Mouse (Mus musculus): Measurements from ENCODE around the gene B4galnt2. TPM values are rescaled to one million over a fixed set of nuclear protein-coding genes. Genes with fewer than 3 reads are reported as not detected.

B4galnt2 gene
- polyA plus RNA-seq, 1 experiment: 0.14 TPM

GRCm38 (mm10) chr11:95844935-95845334, 69.8 kb downstream of the B4galnt2 start:
- Histone ChIP-seq H3K36me3 (ENCODE audit: control insufficient read depth, insufficient read depth) (no peaks in the 10 kb centered on the region), H3K27me3 (ENCODE audit: control insufficient read depth, insufficient read depth, insufficient read length) (no peaks in the 10 kb centered on the region), H3K79me2 (ENCODE audit: control insufficient read depth, insufficient read depth) (no peaks in the 10 kb centered on the region), H3K4me3 (no peak overlapping the region), H3K4me2 (ENCODE audit: low read depth) (no peak overlapping the region), H3ac (ENCODE audit: control insufficient read depth, insufficient read length) (no peak overlapping the region)
- TF ChIP-seq USF1 (IDR thresholded peaks at IDR 0.05; ENCODE audit: low read depth): no peak
- no peak for TF ChIP-seq MAX (IDR thresholded peaks at IDR 0.05; ENCODE audit: low read depth)
- no peak for TF ChIP-seq REST (IDR thresholded peaks at IDR 0.05; ENCODE audit: insufficient read depth, insufficient read length)
- no peak for TF ChIP-seq CEBPB (IDR thresholded peaks at IDR 0.05; ENCODE audit: insufficient read depth, poor library complexity, severe bottlenecking)
- TF ChIP-seq TCF3 (IDR thresholded peaks at IDR 0.05; ENCODE audit: insufficient read length, low read depth): no peak
- TF ChIP-seq E2F4 (IDR thresholded peaks at IDR 0.05; ENCODE audit: insufficient read depth): no peak

GRCm38 (mm10) chr11:95843421-95843950, 71.2 kb downstream of the B4galnt2 start:
- H3K27me3 ChIP-seq (ENCODE audit: control insufficient read depth, insufficient read depth, insufficient read length): no peaks in the 10 kb centered on the region
- no peaks in the 10 kb centered on the region for H3K79me2 ChIP-seq (ENCODE audit: control insufficient read depth, insufficient read depth)
- no peak overlapping the region for H3K4me2 ChIP-seq (ENCODE audit: low read depth)
- H3K4me3 ChIP-seq: no peak overlapping the region
- TF ChIP-seq MYOD1 (IDR thresholded peaks at IDR 0.05; ENCODE audit: control insufficient read depth in 1 of 3, insufficient read length in 2 of 3, low read depth in 2 of 3) (no peak), POLR2A (IDR thresholded peaks at IDR 0.05; ENCODE audit: insufficient read length, low read depth) (no peak), TCF3 (IDR thresholded peaks at IDR 0.05; ENCODE audit: insufficient read length, low read depth) (no peak), POLR2AphosphoS2 (IDR thresholded peaks at IDR 0.05; ENCODE audit: insufficient read length, low read depth) (no peak), E2F4 (IDR thresholded peaks at IDR 0.05; ENCODE audit: insufficient read depth) (no peak), SRF (IDR thresholded peaks at IDR 0.05; ENCODE audit: control insufficient read depth, insufficient read length, low read depth) (no peak), MAX (IDR thresholded peaks at IDR 0.05; ENCODE audit: low read depth) (no peak), REST (IDR thresholded peaks at IDR 0.05; ENCODE audit: insufficient read depth, insufficient read length) (no peak), USF1 (IDR thresholded peaks at IDR 0.05; ENCODE audit: low read depth) (no peak), TCF12 (IDR thresholded peaks at IDR 0.05; ENCODE audit: insufficient read depth, poor library complexity, severe bottlenecking) (no peak), MYOG (IDR thresholded peaks at IDR 0.05; ENCODE audit: control insufficient read depth in 1 of 3, insufficient read depth in 1 of 3, insufficient read length in 2 of 3, low read depth in 2 of 3) (no peak), CEBPB (IDR thresholded peaks at IDR 0.05; ENCODE audit: insufficient read depth, poor library complexity, severe bottlenecking) (no peak)
- H3K36me3 ChIP-seq (ENCODE audit: control insufficient read depth, insufficient read depth): no peaks in the 10 kb centered on the region
- H3ac ChIP-seq (ENCODE audit: control insufficient read depth, insufficient read length): no peak overlapping the region

- Histone ChIP-seq H3K4me2 (ENCODE audit: low read depth) (no peak overlapping the region), H3K27me3 (ENCODE audit: control insufficient read depth, insufficient read depth, insufficient read length) (no peaks in the 10 kb centered on the region), H3ac (ENCODE audit: control insufficient read depth, insufficient read length) (no peak overlapping the region), H3K4me3 (no peak overlapping the region), H3K36me3 (ENCODE audit: control insufficient read depth, insufficient read depth) (no peaks in the 10 kb centered on the region), H3K79me2 (ENCODE audit: control insufficient read depth, insufficient read depth) (no peaks in the 10 kb centered on the region)
- no peak for TF ChIP-seq MAX (IDR thresholded peaks at IDR 0.05; ENCODE audit: low read depth)
- TF ChIP-seq MYOG (IDR thresholded peaks at IDR 0.05; ENCODE audit: control insufficient read depth in 1 of 3, insufficient read depth in 1 of 3, insufficient read length in 2 of 3, low read depth in 2 of 3): no peak
- no peak for TF ChIP-seq POLR2AphosphoS2 (IDR thresholded peaks at IDR 0.05; ENCODE audit: insufficient read length, low read depth)
Observed at GRCm38 (mm10) chr11:95842953-95843352, 71.7 kb downstream of the B4galnt2 start.

GRCm38 (mm10) chr11:95842074-95842681, 72.5 kb downstream of the B4galnt2 start, which contains the start of gene Abi3:
TSS of gene Abi3 (minus strand) at chr11:95842476.
- Histone ChIP-seq H3K4me2 (ENCODE audit: low read depth) (peak within 1 kb of the TSS; percentile 18), H3K79me2 (ENCODE audit: control insufficient read depth, insufficient read depth) (no peaks in the 10 kb centered on the region), H3K4me3 (no peak within 1 kb of the TSS), H3K36me3 (ENCODE audit: control insufficient read depth, insufficient read depth) (no peaks in the 10 kb centered on the region), H3K27me3 (ENCODE audit: control insufficient read depth, insufficient read depth, insufficient read length) (no peaks in the 10 kb centered on the region), H3ac (ENCODE audit: control insufficient read depth, insufficient read length) (no peak within 1 kb of the TSS)
- TF ChIP-seq POLR2AphosphoS2 (IDR thresholded peaks at IDR 0.05; ENCODE audit: insufficient read length, low read depth) (no peak), MYOD1 (IDR thresholded peaks at IDR 0.05; ENCODE audit: control insufficient read depth in 1 of 3, insufficient read length in 2 of 3, low read depth in 2 of 3) (no peak), MAX (IDR thresholded peaks at IDR 0.05; ENCODE audit: low read depth) (no peak), TCF3 (IDR thresholded peaks at IDR 0.05; ENCODE audit: insufficient read length, low read depth) (no peak), TCF12 (IDR thresholded peaks at IDR 0.05; ENCODE audit: insufficient read depth, poor library complexity, severe bottlenecking) (no peak), E2F4 (IDR thresholded peaks at IDR 0.05; ENCODE audit: insufficient read depth) (no peak), MYOG (IDR thresholded peaks at IDR 0.05; ENCODE audit: control insufficient read depth in 1 of 3, insufficient read depth in 1 of 3, insufficient read length in 2 of 3, low read depth in 2 of 3) (no peak), USF1 (IDR thresholded peaks at IDR 0.05; ENCODE audit: low read depth) (no peak), REST (IDR thresholded peaks at IDR 0.05; ENCODE audit: insufficient read depth, insufficient read length) (no peak), POLR2A (IDR thresholded peaks at IDR 0.05; ENCODE audit: insufficient read length, low read depth) (no peak), CEBPB (IDR thresholded peaks at IDR 0.05; ENCODE audit: insufficient read depth, poor library complexity, severe bottlenecking) (no peak), SRF (IDR thresholded peaks at IDR 0.05; ENCODE audit: control insufficient read depth, insufficient read length, low read depth) (no peak)

GRCm38 (mm10) chr11:95841498-95841830, 73.2 kb downstream of the B4galnt2 start:
- TF ChIP-seq MYOG (IDR thresholded peaks at IDR 0.05; ENCODE audit: control insufficient read depth in 1 of 3, insufficient read depth in 1 of 3, insufficient read length in 2 of 3, low read depth in 2 of 3) (no peak), E2F4 (IDR thresholded peaks at IDR 0.05; ENCODE audit: insufficient read depth) (no peak), USF1 (IDR thresholded peaks at IDR 0.05; ENCODE audit: low read depth) (no peak), REST (IDR thresholded peaks at IDR 0.05; ENCODE audit: insufficient read depth, insufficient read length) (no peak), CEBPB (IDR thresholded peaks at IDR 0.05; ENCODE audit: insufficient read depth, poor library complexity, severe bottlenecking) (no peak), TCF3 (IDR thresholded peaks at IDR 0.05; ENCODE audit: insufficient read length, low read depth) (no peak), SRF (IDR thresholded peaks at IDR 0.05; ENCODE audit: control insufficient read depth, insufficient read length, low read depth) (no peak)
- Histone ChIP-seq H3K79me2 (ENCODE audit: control insufficient read depth, insufficient read depth) (no peaks in the 10 kb centered on the region), H3K4me3 (no peak overlapping the region), H3K27me3 (ENCODE audit: control insufficient read depth, insufficient read depth, insufficient read length) (no peaks in the 10 kb centered on the region), H3ac (ENCODE audit: control insufficient read depth, insufficient read length) (no peak overlapping the region), H3K4me2 (ENCODE audit: low read depth) (no peak overlapping the region), H3K36me3 (ENCODE audit: control insufficient read depth, insufficient read depth) (no peaks in the 10 kb centered on the region)

Data from myocyte (in vitro differentiated cells).